Mouse (Mus musculus): ENCODE data around the gene Adam19. TPM values are rescaled to one million over a fixed set of nuclear protein-coding genes. Genes with fewer than 3 reads are reported as not detected.

Adam19 gene
- polyA plus RNA-seq, 1 experiment from 2014 or later = 8.3 TPM

GRCm38 (mm10) chr11:46096265-46096649 lies 40.5 kb downstream of the Adam19 start:
- Histone ChIP-seq H3K27me3 (ENCODE audit: control insufficient read depth, insufficient read depth, low read length) (no peaks in the 10 kb centered on the region), H3K4me3 (replicated peaks; ENCODE audit: low read depth, low read length) (no peak overlapping the region), H3K4me1 (ENCODE audit: control insufficient read depth, insufficient read depth, low read length) (no peaks in the 10 kb centered on the region), H3K9me3 (ENCODE audit: control insufficient read depth, low read length) (no peaks in the 10 kb centered on the region), H3K9ac (replicated peaks; ENCODE audit: low read length) (no peak overlapping the region), H3K36me3 (ENCODE audit: control insufficient read depth, insufficient read depth, low read length) (peaks cover 25% of the 10 kb centered on the region), H3K27ac (replicated peaks; ENCODE audit: low read depth, low read length) (no peak overlapping the region), H3K4me2 (ENCODE audit: low read length) (no peak overlapping the region)
- WGBS = 95% methylated on average over 6 of the region's 6 CpGs
- no peak for DNase-seq
- ATAC-seq (ENCODE audit: low FRiP score, low TSS enrichment) = no peak

GRCm38 (mm10) chr11:46097062-46097461 lies 41.3 kb downstream of the Adam19 start:
- Histone ChIP-seq H3K27me3 (ENCODE audit: control insufficient read depth, insufficient read depth, low read length) (no peaks in the 10 kb centered on the region), H3K9ac (replicated peaks; ENCODE audit: low read length) (no peak overlapping the region), H3K9me3 (ENCODE audit: control insufficient read depth, low read length) (no peaks in the 10 kb centered on the region), H3K4me3 (replicated peaks; ENCODE audit: low read depth, low read length) (no peak overlapping the region), H3K4me1 (ENCODE audit: control insufficient read depth, insufficient read depth, low read length) (no peaks in the 10 kb centered on the region), H3K36me3 (ENCODE audit: control insufficient read depth, insufficient read depth, low read length) (peaks cover 25% of the 10 kb centered on the region), H3K4me2 (ENCODE audit: low read length) (no peak overlapping the region), H3K27ac (replicated peaks; ENCODE audit: low read depth, low read length) (no peak overlapping the region)
- ATAC-seq (ENCODE audit: low FRiP score, low TSS enrichment) = no peak
- DNase-seq = no peak
- 81% methylated on average over 3 of the region's 3 CpGs for WGBS

- H3K4me1 ChIP-seq (ENCODE audit: control insufficient read depth, insufficient read depth, low read length) = no peaks in the 10 kb centered on the region
- no peak overlapping the region for H3K27ac ChIP-seq (replicated peaks; ENCODE audit: low read depth, low read length)
- ATAC-seq (ENCODE audit: low FRiP score, low TSS enrichment) (no peak), DNase-seq (no peak)
- no peak overlapping the region for H3K9ac ChIP-seq (replicated peaks; ENCODE audit: low read length)
- no peaks in the 10 kb centered on the region for H3K9me3 ChIP-seq (ENCODE audit: control insufficient read depth, low read length)
- H3K4me2 ChIP-seq (ENCODE audit: low read length) = no peak overlapping the region
- no peak overlapping the region for H3K4me3 ChIP-seq (replicated peaks; ENCODE audit: low read depth, low read length)
- 86% methylated on average over 6 of the region's 6 CpGs for WGBS
- peaks cover 17% of the 10 kb centered on the region for H3K36me3 ChIP-seq (ENCODE audit: control insufficient read depth, insufficient read depth, low read length)
- no peaks in the 10 kb centered on the region for H3K27me3 ChIP-seq (ENCODE audit: control insufficient read depth, insufficient read depth, low read length)
These were observed 46.3 kb downstream of the Adam19 start for GRCm38 (mm10) chr11:46102107-46102506.

GRCm38 (mm10) chr11:46107046-46107445 lies 51.3 kb downstream of the Adam19 start:
- Histone ChIP-seq H3K27ac (replicated peaks; ENCODE audit: low read depth, low read length) (no peak overlapping the region), H3K9me3 (ENCODE audit: control insufficient read depth, low read length) (no peaks in the 10 kb centered on the region), H3K36me3 (ENCODE audit: control insufficient read depth, insufficient read depth, low read length) (no peaks in the 10 kb centered on the region), H3K9ac (replicated peaks; ENCODE audit: low read length) (no peak overlapping the region), H3K4me2 (ENCODE audit: low read length) (no peak overlapping the region), H3K4me3 (replicated peaks; ENCODE audit: low read depth, low read length) (no peak overlapping the region), H3K27me3 (ENCODE audit: control insufficient read depth, insufficient read depth, low read length) (no peaks in the 10 kb centered on the region), H3K4me1 (ENCODE audit: control insufficient read depth, insufficient read depth, low read length) (no peaks in the 10 kb centered on the region)
- DNase-seq (no peak), ATAC-seq (ENCODE audit: low FRiP score, low TSS enrichment) (no peak)
- 100% methylated on average over 1 of the region's 1 CpGs for WGBS

- DNase-seq = peak; percentile 20
- ATAC-seq (ENCODE audit: low FRiP score, low TSS enrichment) = no peak
These were observed 53.4 kb downstream of the Adam19 start for GRCm38 (mm10) chr11:46109206-46109605.

GRCm38 (mm10) chr11:46110156-46110944 lies 54.6 kb downstream of the Adam19 start:
- ATAC-seq (ENCODE audit: low FRiP score, low TSS enrichment) = no peak

More at GRCm38 (mm10) chr11:46109206-46109605, 53.4 kb downstream of the Adam19 start:
- Histone ChIP-seq H3K4me3 (replicated peaks; ENCODE audit: low read depth, low read length) (no peak overlapping the region), H3K27ac (replicated peaks; ENCODE audit: low read depth, low read length) (no peak overlapping the region), H3K9me3 (ENCODE audit: control insufficient read depth, low read length) (no peaks in the 10 kb centered on the region), H3K36me3 (ENCODE audit: control insufficient read depth, insufficient read depth, low read length) (peaks cover 1% of the 10 kb centered on the region; the same call in 1 of the 2 replicates), H3K4me1 (ENCODE audit: control insufficient read depth, insufficient read depth, low read length) (no peaks in the 10 kb centered on the region), H3K4me2 (ENCODE audit: low read length) (no peak overlapping the region), H3K9ac (replicated peaks; ENCODE audit: low read length) (no peak overlapping the region), H3K27me3 (ENCODE audit: control insufficient read depth, insufficient read depth, low read length) (no peaks in the 10 kb centered on the region)
- 71% methylated on average over 5 of the region's 5 CpGs for WGBS

GRCm38 (mm10) chr11:46110945-46111287 lies 55.1 kb downstream of the Adam19 start:
- H3K4me1 ChIP-seq (ENCODE audit: control insufficient read depth, insufficient read depth, low read length) = no peaks in the 10 kb centered on the region
- DNase-seq = no peak
- no peak for ATAC-seq (ENCODE audit: low FRiP score, low TSS enrichment)
- H3K9ac ChIP-seq (replicated peaks; ENCODE audit: low read length) = no peak overlapping the region
- H3K4me2 ChIP-seq (ENCODE audit: low read length) = no peak overlapping the region
- H3K27me3 ChIP-seq (ENCODE audit: control insufficient read depth, insufficient read depth, low read length) = no peaks in the 10 kb centered on the region
- no peak overlapping the region for H3K4me3 ChIP-seq (replicated peaks; ENCODE audit: low read depth, low read length)
- peaks cover 4% of the 10 kb centered on the region; the same call in 1 of the 2 replicates for H3K36me3 ChIP-seq (ENCODE audit: control insufficient read depth, insufficient read depth, low read length)
- no peaks in the 10 kb centered on the region for H3K9me3 ChIP-seq (ENCODE audit: control insufficient read depth, low read length)
- 94% methylated on average over 1 of the region's 1 CpGs for WGBS
- no peak overlapping the region for H3K27ac ChIP-seq (replicated peaks; ENCODE audit: low read depth, low read length)

More at GRCm38 (mm10) chr11:46110156-46110944, 54.6 kb downstream of the Adam19 start:
- no peak overlapping the region for H3K4me2 ChIP-seq (ENCODE audit: low read length)
- DNase-seq = no peak
- H3K36me3 ChIP-seq (ENCODE audit: control insufficient read depth, insufficient read depth, low read length) = peaks cover 4% of the 10 kb centered on the region; the same call in 1 of the 2 replicates
- no peak overlapping the region for H3K9ac ChIP-seq (replicated peaks; ENCODE audit: low read length)
- no peaks in the 10 kb centered on the region for H3K27me3 ChIP-seq (ENCODE audit: control insufficient read depth, insufficient read depth, low read length)
- WGBS = 89% methylated on average over 8 of the region's 8 CpGs
- no peaks in the 10 kb centered on the region for H3K4me1 ChIP-seq (ENCODE audit: control insufficient read depth, insufficient read depth, low read length)
- no peak overlapping the region for H3K4me3 ChIP-seq (replicated peaks; ENCODE audit: low read depth, low read length)
- H3K27ac ChIP-seq (replicated peaks; ENCODE audit: low read depth, low read length) = no peak overlapping the region
- H3K9me3 ChIP-seq (ENCODE audit: control insufficient read depth, low read length) = no peaks in the 10 kb centered on the region

- WGBS = 80% methylated on average over 3 of the region's 3 CpGs
These were observed 57.4 kb downstream of the Adam19 start for GRCm38 (mm10) chr11:46113211-46113610.

GRCm38 (mm10) chr11:46114221-46114620 lies 58.4 kb downstream of the Adam19 start:
- H3K4me1 ChIP-seq (ENCODE audit: control insufficient read depth, insufficient read depth, low read length) = no peaks in the 10 kb centered on the region
- 90% methylated on average over 7 of the region's 7 CpGs for WGBS
- no peak overlapping the region for H3K9ac ChIP-seq (replicated peaks; ENCODE audit: low read length)
- ATAC-seq (ENCODE audit: low FRiP score, low TSS enrichment) (no peak), DNase-seq (no peak)
- H3K9me3 ChIP-seq (ENCODE audit: control insufficient read depth, low read length) = no peaks in the 10 kb centered on the region
- H3K36me3 ChIP-seq (ENCODE audit: control insufficient read depth, insufficient read depth, low read length) = peaks cover 19% of the 10 kb centered on the region
- no peak overlapping the region for H3K4me3 ChIP-seq (replicated peaks; ENCODE audit: low read depth, low read length)
- H3K27ac ChIP-seq (replicated peaks; ENCODE audit: low read depth, low read length) = no peak overlapping the region
- no peak overlapping the region for H3K4me2 ChIP-seq (ENCODE audit: low read length)
- no peaks in the 10 kb centered on the region for H3K27me3 ChIP-seq (ENCODE audit: control insufficient read depth, insufficient read depth, low read length)

More at GRCm38 (mm10) chr11:46113211-46113610, 57.4 kb downstream of the Adam19 start:
- ATAC-seq (ENCODE audit: low FRiP score, low TSS enrichment) (no peak), DNase-seq (no peak)
- Histone ChIP-seq H3K9ac (replicated peaks; ENCODE audit: low read length) (no peak overlapping the region), H3K9me3 (ENCODE audit: control insufficient read depth, low read length) (no peaks in the 10 kb centered on the region), H3K4me1 (ENCODE audit: control insufficient read depth, insufficient read depth, low read length) (no peaks in the 10 kb centered on the region), H3K27ac (replicated peaks; ENCODE audit: low read depth, low read length) (no peak overlapping the region), H3K36me3 (ENCODE audit: control insufficient read depth, insufficient read depth, low read length) (peaks cover 9% of the 10 kb centered on the region; the same call in 1 of the 2 replicates), H3K27me3 (ENCODE audit: control insufficient read depth, insufficient read depth, low read length) (no peaks in the 10 kb centered on the region), H3K4me3 (replicated peaks; ENCODE audit: low read depth, low read length) (no peak overlapping the region), H3K4me2 (ENCODE audit: low read length) (no peak overlapping the region)

All from midbrain, embryonic 14.5 days (tissue).